In genomic region chrX:142898295-142898887, GRCm38 (mm10) we compare ENCODE assay signal across 11 mouse cellular contexts.
"Had no signal": no experiment of that assay in that cellular context is flagged by ENCODE, and none has a peak within 500 bp of the region (broad histone marks: within the 10 kb centered on the region; RNA-seq: fewer than 3 reads in every experiment).

No protein-coding gene starts in this region.

- DNase-seq: kidney, adult 8-10 months; kidney, postnatal 25 days; layer of hippocampus, postnatal 36 days; lung, embryonic 14.5 days; lung, postnatal 10 days; thymus, adult 2 months; thymus, postnatal 4 days had no signal

- H3K9ac ChIP-seq: limb, embryonic 15.5 days; liver, embryonic 12.5 days; lung, embryonic 14.5 days; midbrain, embryonic 12.5 days had no signal

- H3K36me3 ChIP-seq: limb, embryonic 15.5 days; liver, embryonic 12.5 days; midbrain, embryonic 12.5 days had no signal

- H3K27ac ChIP-seq: limb, embryonic 15.5 days; liver, embryonic 12.5 days; macrophage; midbrain, embryonic 12.5 days had no signal

- H3K27me3 ChIP-seq: liver, embryonic 12.5 days had no signal

- H3K9me3 ChIP-seq: limb, embryonic 15.5 days; liver, embryonic 12.5 days; midbrain, embryonic 12.5 days had no signal

- H3K4me1 ChIP-seq: limb, embryonic 15.5 days; liver, embryonic 12.5 days; midbrain, embryonic 12.5 days had no signal

- H3K4me2 ChIP-seq: limb, embryonic 15.5 days; liver, embryonic 12.5 days; lung, embryonic 14.5 days; midbrain, embryonic 12.5 days had no signal

- H3K4me3 ChIP-seq: limb, embryonic 15.5 days; liver, embryonic 12.5 days; midbrain, embryonic 12.5 days had no signal
